Mouse (Mus musculus): ENCODE data around the gene Mmab. TPM values are rescaled to one million over a fixed set of nuclear protein-coding genes. Genes with fewer than 3 reads are reported as not detected.

Mmab gene
- polyA plus RNA-seq, 1 experiment from 2014 or later, result 29.8 TPM

DNA sequence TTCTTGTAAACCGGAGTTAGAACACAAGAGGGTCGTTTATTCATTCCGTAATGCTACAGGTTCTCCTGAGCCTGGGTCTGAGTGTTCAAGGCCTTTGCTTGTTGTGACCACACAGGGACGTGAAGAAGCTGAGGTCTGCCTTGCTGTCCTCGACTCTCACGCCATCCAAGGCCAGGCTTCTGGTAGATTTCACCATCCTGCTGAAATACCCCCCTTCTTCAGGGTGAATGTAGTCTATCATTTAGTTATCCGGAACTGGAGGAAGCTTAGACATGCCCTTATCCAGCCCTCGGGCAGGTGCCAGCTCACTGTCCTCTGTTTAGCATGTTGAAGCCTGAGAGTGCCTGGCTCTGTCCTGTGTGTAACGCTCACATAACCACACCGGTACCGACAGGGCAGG, 35.0 kb downstream of the Mmab start:
- Histone ChIP-seq H3K36me3 (ENCODE audit: control insufficient read depth, insufficient read depth, low read length) (peaks cover 46% of the 10 kb centered on the region), H3K9me3 (ENCODE audit: control insufficient read depth, low read length) (no peaks in the 10 kb centered on the region), H3K4me1 (ENCODE audit: control insufficient read depth, insufficient read depth, low read length) (no peaks in the 10 kb centered on the region), H3K27me3 (ENCODE audit: control insufficient read depth, insufficient read depth, low read length) (no peaks in the 10 kb centered on the region), H3K4me2 (ENCODE audit: low read depth, severe bottlenecking) (no peak overlapping the region), H3K27ac (replicated peaks; ENCODE audit: low read depth, low read length) (no peak overlapping the region), H3K4me3 (ENCODE audit: low read depth, low read length) (no peak overlapping the region), H3K9ac (ENCODE audit: low read length) (no peak overlapping the region)
- 92% methylated on average over 11 of the region's 11 CpGs for WGBS
- no peak for DNase-seq (ENCODE audit: low spot score)
- no peak for ATAC-seq (ENCODE audit: insufficient number of reproducible peaks, low FRiP score, low TSS enrichment, low read depth)

DNA sequence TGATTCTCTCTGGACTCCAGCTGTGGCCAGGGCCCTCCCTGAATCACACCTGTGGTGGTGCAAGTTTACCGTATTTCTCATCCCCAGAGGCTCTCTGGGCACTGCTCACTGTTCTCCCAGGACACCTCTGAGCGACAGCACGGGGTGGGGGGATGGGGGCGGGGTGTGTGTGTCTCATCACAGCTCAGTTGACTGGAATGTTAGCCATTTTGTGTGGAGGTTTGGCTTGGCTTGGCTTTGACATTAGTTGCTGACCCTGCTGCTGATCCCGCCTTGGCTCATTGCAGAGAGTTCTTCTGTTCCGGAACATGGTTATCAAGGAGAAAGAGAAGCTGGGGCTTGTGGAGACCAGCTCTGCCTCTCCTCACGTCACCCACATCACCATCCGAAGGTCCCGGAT, 36.0 kb downstream of the Mmab start:
- no peak for ATAC-seq (ENCODE audit: insufficient number of reproducible peaks, low FRiP score, low TSS enrichment, low read depth)
- 92% methylated on average over 9 of the region's 9 CpGs for WGBS
- Histone ChIP-seq H3K36me3 (ENCODE audit: control insufficient read depth, insufficient read depth, low read length) (peaks cover 47% of the 10 kb centered on the region), H3K27me3 (ENCODE audit: control insufficient read depth, insufficient read depth, low read length) (no peaks in the 10 kb centered on the region), H3K4me2 (ENCODE audit: low read depth, severe bottlenecking) (no peak overlapping the region), H3K27ac (replicated peaks; ENCODE audit: low read depth, low read length) (no peak overlapping the region), H3K9me3 (ENCODE audit: control insufficient read depth, low read length) (no peaks in the 10 kb centered on the region), H3K9ac (ENCODE audit: low read length) (no peak overlapping the region), H3K4me3 (ENCODE audit: low read depth, low read length) (no peak overlapping the region), H3K4me1 (ENCODE audit: control insufficient read depth, insufficient read depth, low read length) (no peaks in the 10 kb centered on the region)
- DNase-seq (ENCODE audit: low spot score), result no peak

GRCm38 (mm10) chr5:114407269-114407668, 36.6 kb downstream of the Mmab start:
- Histone ChIP-seq H3K4me1 (ENCODE audit: control insufficient read depth, insufficient read depth, low read length) (no peaks in the 10 kb centered on the region), H3K4me3 (ENCODE audit: low read depth, low read length) (no peak overlapping the region), H3K36me3 (ENCODE audit: control insufficient read depth, insufficient read depth, low read length) (peaks cover 47% of the 10 kb centered on the region), H3K9ac (ENCODE audit: low read length) (no peak overlapping the region), H3K9me3 (ENCODE audit: control insufficient read depth, low read length) (no peaks in the 10 kb centered on the region), H3K27me3 (ENCODE audit: control insufficient read depth, insufficient read depth, low read length) (no peaks in the 10 kb centered on the region), H3K4me2 (ENCODE audit: low read depth, severe bottlenecking) (no peak overlapping the region), H3K27ac (replicated peaks; ENCODE audit: low read depth, low read length) (no peak overlapping the region)
- ATAC-seq (ENCODE audit: insufficient number of reproducible peaks, low FRiP score, low TSS enrichment, low read depth), result no peak
- no peak for DNase-seq (ENCODE audit: low spot score)
- WGBS, result 92% methylated on average over 10 of the region's 10 CpGs

DNA sequence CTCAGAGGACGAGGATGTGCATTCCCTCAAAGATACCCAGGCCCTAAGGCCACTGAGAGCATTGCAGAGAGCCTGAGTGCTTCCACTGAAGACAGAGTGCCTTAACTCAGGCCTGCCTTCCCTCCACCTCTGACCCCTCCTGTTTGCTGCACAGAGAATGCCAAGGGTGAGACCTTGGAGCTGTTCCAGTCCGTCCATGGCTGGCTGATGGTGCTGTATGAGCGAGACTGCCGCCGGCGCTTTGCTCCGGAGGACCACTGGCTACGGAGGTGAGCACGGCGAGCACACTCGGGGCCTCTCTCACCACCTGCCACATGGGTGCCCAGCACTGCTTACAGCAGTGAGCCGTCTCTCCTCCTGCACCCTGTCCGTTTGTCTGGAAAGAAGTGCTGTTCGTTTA, 37.3 kb downstream of the Mmab start:
- H3K9ac ChIP-seq (ENCODE audit: low read length), result no peak overlapping the region
- H3K9me3 ChIP-seq (ENCODE audit: control insufficient read depth, low read length), result no peaks in the 10 kb centered on the region
- H3K4me1 ChIP-seq (ENCODE audit: control insufficient read depth, insufficient read depth, low read length), result no peaks in the 10 kb centered on the region
- no peak for ATAC-seq (ENCODE audit: insufficient number of reproducible peaks, low FRiP score, low TSS enrichment, low read depth)
- 89% methylated on average over 14 of the region's 14 CpGs for WGBS
- H3K27me3 ChIP-seq (ENCODE audit: control insufficient read depth, insufficient read depth, low read length), result no peaks in the 10 kb centered on the region
- no peak for DNase-seq (ENCODE audit: low spot score)
- H3K36me3 ChIP-seq (ENCODE audit: control insufficient read depth, insufficient read depth, low read length), result peaks cover 46% of the 10 kb centered on the region
- H3K27ac ChIP-seq (replicated peaks; ENCODE audit: low read depth, low read length), result no peak overlapping the region
- no peak overlapping the region for H3K4me3 ChIP-seq (ENCODE audit: low read depth, low read length)
- no peak overlapping the region for H3K4me2 ChIP-seq (ENCODE audit: low read depth, severe bottlenecking)

- 88% methylated on average over 9 of the region's 9 CpGs for WGBS
- H3K36me3 ChIP-seq (ENCODE audit: control insufficient read depth, insufficient read depth, low read length), result peaks cover 36% of the 10 kb centered on the region
- no peak overlapping the region for H3K4me3 ChIP-seq (ENCODE audit: low read depth, low read length)
- no peaks in the 10 kb centered on the region for H3K4me1 ChIP-seq (ENCODE audit: control insufficient read depth, insufficient read depth, low read length)
- H3K9ac ChIP-seq (ENCODE audit: low read length), result no peak overlapping the region
- H3K4me2 ChIP-seq (ENCODE audit: low read depth, severe bottlenecking), result no peak overlapping the region
- DNase-seq (ENCODE audit: low spot score), result no peak
- H3K27me3 ChIP-seq (ENCODE audit: control insufficient read depth, insufficient read depth, low read length), result no peaks in the 10 kb centered on the region
- ATAC-seq (ENCODE audit: insufficient number of reproducible peaks, low FRiP score, low TSS enrichment, low read depth), result no peak
- H3K27ac ChIP-seq (replicated peaks; ENCODE audit: low read depth, low read length), result no peak overlapping the region
- H3K9me3 ChIP-seq (ENCODE audit: control insufficient read depth, low read length), result no peaks in the 10 kb centered on the region
These were observed 50.7 kb downstream of the Mmab start for GRCm38 (mm10) chr5:114393169-114393568.

- ATAC-seq (ENCODE audit: insufficient number of reproducible peaks, low FRiP score, low TSS enrichment, low read depth) (no peak), DNase-seq (ENCODE audit: low spot score) (no peak)
- WGBS, result 92% methylated on average over 8 of the region's 8 CpGs
- no peak overlapping the region for H3K4me2 ChIP-seq (ENCODE audit: low read depth, severe bottlenecking)
- H3K4me3 ChIP-seq (ENCODE audit: low read depth, low read length), result no peak overlapping the region
- H3K4me1 ChIP-seq (ENCODE audit: control insufficient read depth, insufficient read depth, low read length), result peaks cover 9% of the 10 kb centered on the region
- no peaks in the 10 kb centered on the region for H3K27me3 ChIP-seq (ENCODE audit: control insufficient read depth, insufficient read depth, low read length)
- H3K36me3 ChIP-seq (ENCODE audit: control insufficient read depth, insufficient read depth, low read length), result peaks cover 26% of the 10 kb centered on the region
- no peaks in the 10 kb centered on the region for H3K9me3 ChIP-seq (ENCODE audit: control insufficient read depth, low read length)
- H3K9ac ChIP-seq (ENCODE audit: low read length), result no peak overlapping the region
- no peak overlapping the region for H3K27ac ChIP-seq (replicated peaks; ENCODE audit: low read depth, low read length)
These were observed 59.4 kb downstream of the Mmab start for GRCm38 (mm10) chr5:114384448-114384847.

DNA sequence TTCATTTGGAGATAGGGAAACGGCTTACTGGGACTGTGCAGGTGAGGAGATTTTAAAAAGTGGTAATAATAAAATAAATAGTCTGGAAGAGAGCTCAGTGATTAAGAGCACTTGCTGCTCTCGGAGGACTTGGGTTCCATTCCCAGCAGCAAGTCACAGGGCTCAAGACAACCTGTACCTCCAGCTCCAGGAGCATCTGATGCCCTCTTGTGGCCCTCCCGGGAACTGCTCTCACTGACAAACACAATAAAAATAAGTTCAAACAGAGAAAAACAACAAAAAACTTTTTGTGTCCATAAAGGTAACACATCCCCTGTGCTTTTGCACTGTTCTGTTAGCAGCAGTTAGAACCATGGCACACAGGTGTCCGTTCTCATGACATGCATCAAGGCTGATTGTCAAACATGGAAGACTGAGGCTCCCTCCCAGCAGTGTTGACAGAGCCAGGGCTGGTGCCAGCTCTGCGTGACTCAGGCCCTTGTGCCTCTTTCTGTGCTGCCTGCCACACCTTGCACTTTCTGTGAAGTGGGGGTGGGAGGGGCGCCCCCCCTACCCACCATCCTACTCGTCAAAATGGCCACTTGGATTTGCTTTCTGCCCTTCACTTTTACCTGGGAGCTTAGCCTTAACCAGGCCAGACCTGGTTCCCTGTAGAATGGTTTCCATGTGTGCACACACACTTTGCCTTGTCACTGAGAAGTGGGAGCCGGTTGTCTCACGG, 60.5 kb downstream of the Mmab start:
- Histone ChIP-seq H3K4me2 (ENCODE audit: low read depth, severe bottlenecking) (no peak overlapping the region), H3K36me3 (ENCODE audit: control insufficient read depth, insufficient read depth, low read length) (peaks cover 16% of the 10 kb centered on the region; the same call in 1 of the 2 replicates), H3K27me3 (ENCODE audit: control insufficient read depth, insufficient read depth, low read length) (no peaks in the 10 kb centered on the region), H3K4me3 (ENCODE audit: low read depth, low read length) (no peak overlapping the region), H3K4me1 (ENCODE audit: control insufficient read depth, insufficient read depth, low read length) (peaks cover 19% of the 10 kb centered on the region), H3K9ac (ENCODE audit: low read length) (no peak overlapping the region), H3K27ac (replicated peaks; ENCODE audit: low read depth, low read length) (no peak overlapping the region), H3K9me3 (ENCODE audit: control insufficient read depth, low read length) (no peaks in the 10 kb centered on the region)
- WGBS, result 83% methylated on average over 9 of the region's 9 CpGs
- ATAC-seq (ENCODE audit: insufficient number of reproducible peaks, low FRiP score, low TSS enrichment, low read depth) (no peak), DNase-seq (ENCODE audit: low spot score) (peak; percentile 70)

All from limb, embryonic 11.5 days (tissue).